Mouse (Mus musculus) thymus, adult 18-20 months (tissue): Measurements from ENCODE around the gene Eif4e.
"Not testable (repeated sequence)": the region's sequence is repeated elsewhere in the genome, so short reads cannot be mapped to it uniquely, and the experiment has no call there.

ENCODE experiments used
- DNase-seq, 2 experiments: peaks; one replicate each; pipeline ENCODE4 v3.0.0; 2022; ENCODE audit warnings: mixed read lengths in 2 of 2

The Eif4e gene

GRCm38 (mm10) chr3:138519218-138519617, 6.8 kb upstream of the Eif4e start:
- DNase-seq = no peak

GRCm38 (mm10) chr3:138523956-138524355, 2.0 kb upstream of the Eif4e start:
- DNase-seq = no peak

- DNase-seq = no peak
Observed at GRCm38 (mm10) chr3:138525494-138525893, 485 bp upstream of the Eif4e start.

GRCm38 (mm10) chr3:138526916-138527666, 1.1 kb downstream of the Eif4e start:
- peak; percentile 97 to 99 for DNase-seq

- peak; percentile 50 to 60 for DNase-seq
Observed at GRCm38 (mm10) chr3:138527667-138528231, 1.8 kb downstream of the Eif4e start.

- DNase-seq = no peak
Observed at GRCm38 (mm10) chr3:138528265-138528664, 2.3 kb downstream of the Eif4e start.

- DNase-seq = no peak
Observed at GRCm38 (mm10) chr3:138530578-138531478, 4.8 kb downstream of the Eif4e start.

GRCm38 (mm10) chr3:138531479-138532181, 5.7 kb downstream of the Eif4e start:
- no peak for DNase-seq

- DNase-seq = no peak
Observed at GRCm38 (mm10) chr3:138532764-138533163, 6.8 kb downstream of the Eif4e start.

GRCm38 (mm10) chr3:138536031-138536430, 10.1 kb downstream of the Eif4e start:
- DNase-seq = no peak

GRCm38 (mm10) chr3:138542621-138543020, 16.6 kb downstream of the Eif4e start:
- DNase-seq = no peak

GRCm38 (mm10) chr3:138544117-138544516, 18.1 kb downstream of the Eif4e start:
- no peak for DNase-seq

- DNase-seq = no peak
Observed at GRCm38 (mm10) chr3:138546678-138547077, 20.7 kb downstream of the Eif4e start.

GRCm38 (mm10) chr3:138549045-138549444, 23.1 kb downstream of the Eif4e start:
- DNase-seq = no peak

- DNase-seq = no peak
Observed at GRCm38 (mm10) chr3:138550336-138551123, 24.6 kb downstream of the Eif4e start.

- DNase-seq = not testable (repeated sequence)
Observed at GRCm38 (mm10) chr3:138555279-138555678, 29.3 kb downstream of the Eif4e start.

GRCm38 (mm10) chr3:138558529-138558928, 32.5 kb downstream of the Eif4e start:
- DNase-seq = no peak

GRCm38 (mm10) chr3:138560242-138560641, 34.3 kb downstream of the Eif4e start:
- DNase-seq = no peak

- no peak for DNase-seq
Observed at GRCm38 (mm10) chr3:138560886-138561285, 34.9 kb downstream of the Eif4e start.

GRCm38 (mm10) chr3:138578867-138579266, 52.9 kb downstream of the Eif4e start:
- DNase-seq = no peak

- no peak for DNase-seq
Observed at GRCm38 (mm10) chr3:138586213-138586612, 60.2 kb downstream of the Eif4e start.

GRCm38 (mm10) chr3:138587137-138587536, 61.2 kb downstream of the Eif4e start:
- DNase-seq = no peak
